Mouse (Mus musculus) embryo, embryonic 10 days (tissue): ENCODE data around the gene Ndufb8.

Experiments
- DNase-seq: peaks from one replicate; pipeline ENCODE4 v3.0.0-alpha.2; 2015; ENCODE audit warnings: low spot score

Gene Ndufb8

DNA sequence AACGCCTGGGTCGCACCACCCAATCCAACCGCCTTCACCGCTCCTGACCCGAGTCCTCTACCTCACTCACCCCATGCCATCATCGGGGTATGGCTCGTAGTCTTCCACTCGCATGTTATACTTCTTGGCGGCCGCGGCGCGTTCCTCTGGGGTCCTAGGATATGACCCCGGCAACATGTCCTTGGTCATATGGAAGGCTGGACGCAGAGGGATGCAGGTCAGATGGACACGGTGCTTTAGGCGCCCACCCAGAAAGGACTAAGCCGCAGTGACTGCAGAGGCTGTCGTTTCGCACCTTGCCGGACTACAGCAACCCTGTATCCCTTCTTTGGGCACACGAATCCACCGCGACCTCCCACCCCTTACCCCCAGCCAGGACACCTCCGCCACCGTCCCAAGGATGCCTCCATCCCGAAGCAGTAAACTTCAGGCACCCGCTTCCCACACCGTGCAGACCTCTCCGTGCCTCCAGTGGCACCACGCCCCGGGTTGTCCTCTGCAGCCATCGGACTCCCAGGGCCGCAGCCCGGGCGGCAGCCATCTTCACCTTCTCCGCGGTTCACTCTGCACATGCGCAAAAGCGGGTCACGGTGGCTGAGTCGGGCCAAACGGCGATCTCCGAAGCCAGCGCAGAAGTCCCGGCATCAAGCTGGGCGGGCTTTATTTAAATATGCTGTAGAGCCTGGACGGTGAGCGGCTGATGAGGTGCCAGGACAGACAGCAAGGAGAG is at the start of gene Ndufb8:
Gene Ndufb8, minus strand, starts transcription at position 580 of the 730 bp plus-strand sequence.
- DNase-seq: peak; percentile 97

DNA sequence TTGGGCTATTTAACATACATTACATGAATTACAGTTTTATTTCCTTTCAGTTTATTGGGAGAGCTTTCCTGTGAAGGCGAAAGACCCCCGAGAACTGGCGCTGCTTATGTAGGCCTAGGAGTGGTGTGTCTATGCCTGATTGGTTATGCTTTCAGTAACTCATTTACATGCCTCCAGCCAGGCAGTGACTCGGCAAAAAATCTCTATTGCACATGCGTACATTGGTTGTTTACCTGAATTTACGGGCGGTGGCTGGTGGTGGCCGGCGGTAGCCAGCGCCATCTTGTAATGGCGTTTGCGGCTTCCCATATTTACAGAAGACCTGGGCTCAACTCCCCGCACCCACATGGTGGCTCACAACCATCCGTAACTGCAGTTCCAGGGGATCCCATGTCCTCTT is 38.9 kb upstream of the Ndufb8 start:
- DNase-seq: no peak

DNA sequence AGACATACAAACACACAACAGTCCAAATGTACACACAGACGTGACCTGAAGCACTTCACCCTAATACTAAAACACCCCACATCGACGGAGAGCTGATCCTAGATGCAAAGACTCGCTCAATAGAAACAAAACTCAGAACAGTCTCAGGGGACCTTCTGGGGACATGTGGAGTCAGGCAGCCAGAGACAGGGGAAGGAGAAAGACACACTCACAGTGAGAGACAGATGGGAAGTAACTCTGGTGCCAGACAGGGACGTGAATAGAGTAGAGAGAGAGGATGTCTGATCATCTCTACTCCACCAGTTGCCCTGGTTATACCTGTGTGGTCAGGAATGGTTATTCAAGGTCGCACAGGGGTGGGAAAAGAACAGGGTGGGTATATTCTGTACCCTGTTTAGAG is 36.4 kb upstream of the Ndufb8 start:
- no peak for DNase-seq

DNA sequence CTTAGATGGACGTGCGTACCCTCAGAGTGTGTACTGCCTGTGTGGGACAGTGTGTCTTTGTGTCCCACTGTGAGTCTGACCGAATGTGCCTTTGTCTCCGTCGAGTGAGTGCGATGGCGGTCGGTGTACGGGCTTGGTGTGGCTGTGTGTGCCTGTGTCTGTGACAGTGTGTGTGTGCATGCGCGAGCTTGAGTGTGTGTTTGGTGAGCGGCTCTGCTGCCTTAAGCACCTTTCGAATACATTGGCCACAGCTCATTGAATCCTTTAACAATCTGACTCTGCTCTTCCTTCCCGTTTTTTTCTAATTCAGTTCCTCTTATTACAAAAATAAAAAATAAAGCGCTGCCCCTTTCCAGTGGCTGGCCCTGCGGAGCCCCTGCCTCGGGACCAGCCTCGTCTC is 35.8 kb upstream of the Ndufb8 start:
- DNase-seq: no peak

DNA sequence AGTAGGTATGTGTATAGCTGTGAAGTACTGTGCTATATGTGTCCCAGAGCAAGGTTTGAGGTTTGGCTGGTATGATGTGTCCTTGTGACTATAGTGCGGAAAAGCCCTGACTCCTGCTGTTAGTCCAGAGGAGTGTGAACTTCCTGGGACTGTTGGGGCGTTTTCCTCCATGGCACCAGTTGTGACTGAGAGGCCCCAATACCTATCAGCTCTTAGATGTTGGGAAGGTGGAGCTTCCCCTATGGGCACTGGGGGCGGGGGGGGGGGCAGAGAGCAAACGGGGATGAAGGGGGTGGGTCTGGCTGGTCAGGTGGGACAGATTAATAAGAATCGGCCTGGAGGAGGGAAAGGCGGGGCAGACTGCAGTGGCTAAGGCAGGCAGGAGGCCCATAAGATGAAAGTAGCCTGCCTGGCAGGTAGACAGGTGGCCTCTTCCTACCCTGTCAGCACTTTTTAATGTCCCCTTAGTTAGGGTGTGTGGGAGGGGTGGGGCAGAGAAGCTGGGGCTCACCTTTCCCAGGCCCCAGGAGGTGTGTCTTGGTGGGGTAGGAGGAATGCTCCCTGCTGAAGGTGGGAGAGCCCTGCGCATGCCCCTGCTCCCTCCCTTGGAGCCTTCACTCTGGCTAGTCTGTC is 34.5 kb upstream of the Ndufb8 start:
- DNase-seq: no peak

DNA sequence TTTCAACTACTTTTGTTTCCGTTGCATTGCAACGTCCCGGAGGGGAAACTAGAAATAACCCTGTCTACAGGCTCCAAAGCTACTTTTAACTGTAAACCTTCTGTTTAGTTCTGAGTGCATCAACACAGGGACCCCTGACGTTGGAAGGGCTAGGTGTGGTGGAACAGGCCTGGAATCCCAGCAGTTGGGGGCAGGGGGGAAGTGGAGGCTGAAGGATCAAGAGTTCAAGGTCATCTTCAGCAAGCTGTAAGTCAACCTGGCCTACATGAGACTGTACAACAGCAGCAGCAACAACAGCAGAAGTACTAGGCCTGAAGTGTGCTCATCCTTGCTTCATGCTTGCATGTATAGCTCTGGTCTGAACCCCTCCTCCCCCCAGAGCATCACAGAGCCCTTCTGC is 32.8 kb upstream of the Ndufb8 start:
- no peak for DNase-seq

DNA sequence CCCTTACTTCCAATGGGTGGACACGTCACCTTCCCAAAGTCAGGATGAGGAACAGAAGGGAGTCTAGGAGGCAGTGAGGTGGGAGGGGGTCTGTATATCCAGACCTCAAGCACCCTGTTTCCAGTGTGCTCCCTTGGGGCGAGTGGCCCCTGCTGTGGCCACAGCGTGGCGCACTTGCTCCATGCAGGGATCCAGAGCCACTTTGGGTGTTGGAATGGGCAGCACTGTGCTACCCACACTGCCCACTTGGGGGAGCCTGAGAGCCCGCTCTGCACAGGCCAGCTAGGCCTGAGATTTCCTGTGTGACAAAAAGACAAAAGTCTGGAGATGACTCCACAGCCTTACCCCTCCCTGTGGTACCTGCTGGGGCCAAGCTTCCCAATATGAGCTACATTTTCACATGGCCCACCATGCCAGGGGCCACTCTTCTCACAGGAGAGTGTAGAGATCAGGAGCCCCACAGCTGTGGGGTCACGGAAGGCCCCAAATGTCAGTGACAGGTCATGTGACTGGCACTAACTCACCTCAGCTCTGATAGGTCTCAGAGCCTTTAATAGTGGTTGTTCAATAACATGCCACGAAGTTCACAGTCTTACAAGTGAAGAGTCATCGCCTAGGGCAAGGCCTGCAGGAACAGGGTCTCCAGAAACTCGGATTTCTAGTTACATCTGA is 27.5 kb upstream of the Ndufb8 start:
- DNase-seq: peak; percentile 92

DNA sequence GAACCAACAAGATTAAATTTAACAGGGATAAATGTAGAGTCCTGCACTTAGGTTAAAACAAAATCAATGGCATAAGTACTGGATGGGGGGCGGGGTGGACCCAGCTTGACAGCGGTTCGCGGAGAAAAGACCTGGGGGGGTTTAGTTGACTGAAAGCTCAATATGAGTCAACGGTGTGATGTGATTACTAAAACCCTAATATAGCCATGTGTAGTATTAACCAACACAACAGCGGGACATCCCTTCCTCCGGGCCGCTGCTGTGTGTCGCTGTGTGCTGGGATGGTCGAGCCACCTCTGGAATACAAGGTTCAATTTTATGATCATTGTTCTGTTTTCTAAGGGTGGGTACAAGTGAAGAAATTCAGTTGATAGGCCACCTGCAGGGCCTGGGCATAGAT is 26.9 kb upstream of the Ndufb8 start:
- no peak for DNase-seq

DNA sequence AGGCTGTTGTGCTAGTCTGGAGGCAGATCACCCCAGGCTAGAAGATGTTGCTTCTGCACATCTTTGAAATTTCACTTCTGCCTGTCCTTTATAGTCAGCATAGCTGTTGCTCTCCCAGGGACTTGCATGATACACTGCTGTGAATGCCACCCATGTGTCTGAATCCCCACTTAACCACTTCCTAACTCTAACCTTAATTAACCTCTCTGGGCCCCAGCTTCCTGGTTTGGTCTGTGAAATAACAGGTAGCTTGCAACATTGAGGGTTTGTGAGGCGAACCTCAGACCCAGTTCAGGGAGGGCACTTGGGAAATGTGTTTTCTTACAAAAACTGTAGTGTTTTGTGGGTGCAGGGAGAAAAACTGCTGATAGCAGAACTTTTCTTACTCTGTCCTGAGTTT is 22.8 kb upstream of the Ndufb8 start:
- no peak for DNase-seq

DNA sequence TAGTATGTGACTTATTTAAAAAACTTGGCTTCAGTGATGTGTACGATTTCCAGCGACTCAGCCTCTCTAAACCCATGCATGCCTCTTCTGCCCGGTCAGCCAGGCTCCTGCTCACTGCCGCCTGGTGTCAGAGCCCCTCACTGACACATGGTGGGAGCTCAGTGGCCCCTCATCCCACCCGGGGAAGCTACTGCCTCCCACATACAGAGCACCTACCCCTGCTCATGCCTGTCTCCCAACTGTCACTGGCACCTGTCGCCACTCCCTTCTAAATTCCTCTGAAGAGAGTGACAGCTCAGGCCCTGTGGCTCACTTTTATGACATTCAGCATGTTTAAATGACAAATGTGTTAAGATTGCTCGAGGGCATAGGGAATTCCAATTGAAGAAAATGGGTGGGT is 21.0 kb upstream of the Ndufb8 start:
- DNase-seq: no peak

DNA sequence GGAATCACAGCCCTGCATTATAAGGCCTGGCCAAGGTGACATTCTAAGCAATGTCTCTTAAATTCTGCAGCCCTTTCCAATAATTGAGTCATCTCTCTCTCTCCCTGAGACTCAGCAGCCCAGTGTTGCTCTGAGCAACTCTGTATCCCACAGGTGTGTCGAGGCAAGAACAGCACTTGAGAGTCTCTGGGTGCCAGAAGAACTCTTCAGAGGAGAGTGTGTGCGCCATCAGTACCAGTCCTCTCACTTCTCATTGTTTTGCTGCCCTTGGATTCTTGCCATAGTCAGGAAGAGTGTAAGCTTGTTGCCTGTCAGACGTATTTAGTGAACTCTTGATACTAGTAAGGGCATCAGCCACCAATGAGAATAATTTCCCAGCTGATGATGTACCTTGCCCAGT is 12.5 kb upstream of the Ndufb8 start:
- DNase-seq: no peak

DNA sequence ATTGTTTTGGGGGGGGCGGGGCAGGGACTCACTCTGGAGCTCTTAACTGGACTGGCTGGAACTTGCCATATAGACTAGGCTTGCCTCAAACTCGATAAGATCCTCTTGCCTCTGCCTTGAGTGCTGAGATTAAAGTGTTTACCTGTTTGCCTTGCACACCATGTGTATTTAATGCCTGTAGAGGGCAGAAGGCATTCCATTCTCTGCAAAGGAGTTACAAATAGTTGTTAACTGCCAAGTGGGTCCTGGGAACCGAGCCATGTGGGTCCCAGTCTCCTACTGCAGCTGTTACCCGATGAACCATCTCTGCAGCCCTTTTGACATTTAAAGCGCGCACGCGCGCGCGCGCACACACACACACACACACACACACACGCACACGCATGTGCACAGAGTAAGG is 8.8 kb upstream of the Ndufb8 start:
- DNase-seq: no peak

DNA sequence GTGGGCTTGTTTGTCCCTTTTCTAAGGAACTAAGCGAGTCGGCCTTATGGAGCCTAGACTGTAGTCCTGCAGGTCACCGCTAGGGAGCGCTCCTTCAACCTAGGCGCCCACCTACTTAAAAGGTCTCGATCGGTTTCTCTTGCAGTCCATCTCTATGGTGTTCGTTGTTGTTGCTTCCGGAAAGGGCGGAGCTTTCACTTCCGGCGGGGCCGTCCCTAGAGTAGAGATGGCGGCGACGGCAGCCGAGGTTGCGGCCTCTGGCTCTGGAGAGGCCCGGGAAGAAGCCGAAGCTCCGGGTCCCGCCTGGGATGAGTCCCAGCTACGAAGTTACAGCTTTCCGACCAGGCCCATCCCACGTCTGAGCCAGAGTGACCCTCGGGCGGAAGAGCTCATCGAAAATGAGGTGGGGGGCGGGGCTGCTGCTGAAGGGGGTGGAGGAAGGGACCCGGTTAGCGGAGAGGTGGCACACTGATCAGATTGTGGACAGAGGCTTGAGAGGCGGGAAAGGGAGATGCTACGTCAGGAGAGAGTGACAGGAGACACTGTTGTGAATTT is 7.5 kb upstream of the Ndufb8 start, which contains the start of gene Hif1an:
Gene Hif1an, plus strand, starts transcription at position 199 of the 555 bp plus-strand sequence.
- DNase-seq: peak; percentile 98

DNA sequence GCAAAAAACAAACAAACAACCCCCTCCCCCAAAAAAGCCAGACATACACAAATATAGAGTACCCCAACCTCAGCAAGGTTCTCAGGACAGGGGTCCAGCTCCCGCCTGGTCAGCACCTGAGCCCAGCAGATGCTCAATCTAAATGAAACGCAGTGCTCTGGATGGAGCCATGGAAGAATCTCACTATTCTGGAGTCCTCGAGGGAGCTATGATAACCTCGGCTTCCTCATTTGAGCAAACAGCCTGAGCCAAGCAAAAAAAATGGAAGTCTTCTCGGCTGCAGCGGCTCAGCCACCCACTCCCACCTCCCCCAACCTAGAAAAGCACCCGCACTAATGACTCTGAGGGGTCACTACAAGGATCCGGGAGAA is 765 bp downstream of the Ndufb8 start:
- no peak for DNase-seq

DNA sequence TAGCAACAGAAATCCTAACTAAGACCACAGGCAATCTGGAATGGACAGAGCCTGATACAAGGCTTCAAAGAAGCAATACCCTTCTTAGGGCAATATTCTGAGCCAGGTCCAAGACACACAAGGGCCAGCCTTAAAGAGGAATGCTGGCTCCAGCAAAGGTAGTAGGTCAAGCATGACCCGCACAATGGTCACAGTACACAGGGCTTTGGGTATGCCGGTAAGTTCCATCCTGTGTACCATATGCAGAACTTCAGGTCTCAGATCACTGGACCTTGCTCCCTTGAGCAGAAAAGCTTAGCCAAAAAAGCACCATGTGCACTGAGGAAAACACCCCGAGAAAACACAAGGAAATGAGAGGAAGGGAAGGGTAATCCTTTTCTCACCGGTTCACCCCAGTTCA is 2.0 kb downstream of the Ndufb8 start:
- DNase-seq: no peak

DNA sequence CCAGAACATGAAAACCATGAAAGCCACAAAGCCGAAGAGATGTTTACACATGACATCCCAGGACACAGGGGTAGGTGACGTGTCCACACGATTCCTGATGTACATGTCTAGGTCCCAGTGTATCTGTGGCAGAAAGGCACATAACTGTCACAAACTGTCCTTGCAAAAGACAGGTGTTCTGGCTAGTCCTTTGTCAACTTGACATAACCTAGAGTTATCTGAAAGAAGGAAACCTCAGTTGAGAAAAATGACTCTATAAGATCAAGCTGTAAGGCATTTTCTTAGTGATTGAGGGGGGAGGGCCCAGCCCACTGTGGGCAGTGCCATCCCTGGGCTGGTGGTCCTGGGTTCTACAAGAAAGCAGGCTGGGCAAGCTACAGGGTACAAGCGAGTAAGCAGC is 2.5 kb downstream of the Ndufb8 start, which contains the start of gene Gm20538:
Gene Gm20538, minus strand, starts transcription at position 101 of the 400 bp plus-strand sequence.
- no peak for DNase-seq

DNA sequence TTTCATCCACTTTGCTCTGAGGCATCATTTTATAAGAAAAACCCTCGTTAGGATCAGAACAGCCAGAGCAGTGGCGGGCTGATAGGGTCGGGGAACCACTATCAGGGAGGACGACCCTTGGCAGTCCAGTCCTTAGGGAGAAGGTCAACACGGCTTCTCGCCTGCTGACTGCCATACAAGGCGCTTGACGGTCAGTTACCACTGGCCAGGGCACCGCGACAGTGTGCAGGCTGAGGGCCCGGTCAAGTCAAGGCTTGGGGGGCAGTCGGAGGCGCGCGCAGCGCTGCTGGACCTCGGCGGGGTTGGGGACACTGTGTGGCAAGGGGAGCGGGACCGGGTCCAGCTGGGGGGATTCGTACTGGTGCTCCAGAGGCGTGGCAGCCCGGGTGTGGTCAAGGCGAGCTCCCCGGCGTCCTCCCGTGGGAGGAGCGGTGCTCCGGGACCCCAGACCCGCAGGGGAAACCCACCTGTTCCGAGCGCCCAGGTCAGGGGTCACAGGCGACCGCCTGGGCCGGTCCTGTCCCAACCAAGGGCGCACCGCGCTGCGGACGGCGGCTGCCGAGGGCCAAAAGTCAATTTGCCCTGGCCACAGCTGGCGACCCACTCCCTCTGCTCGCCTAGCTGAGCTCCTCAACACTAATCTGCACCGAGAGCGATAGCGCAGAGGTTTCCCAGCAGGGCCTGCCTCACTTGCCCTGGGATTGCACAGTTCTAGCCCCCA is 9.8 kb downstream of the Ndufb8 start, which contains the start of gene Sec31b:
Gene Sec31b, minus strand, starts transcription at position 544 of the 721 bp plus-strand sequence.
- peak; percentile 74 for DNase-seq

DNA sequence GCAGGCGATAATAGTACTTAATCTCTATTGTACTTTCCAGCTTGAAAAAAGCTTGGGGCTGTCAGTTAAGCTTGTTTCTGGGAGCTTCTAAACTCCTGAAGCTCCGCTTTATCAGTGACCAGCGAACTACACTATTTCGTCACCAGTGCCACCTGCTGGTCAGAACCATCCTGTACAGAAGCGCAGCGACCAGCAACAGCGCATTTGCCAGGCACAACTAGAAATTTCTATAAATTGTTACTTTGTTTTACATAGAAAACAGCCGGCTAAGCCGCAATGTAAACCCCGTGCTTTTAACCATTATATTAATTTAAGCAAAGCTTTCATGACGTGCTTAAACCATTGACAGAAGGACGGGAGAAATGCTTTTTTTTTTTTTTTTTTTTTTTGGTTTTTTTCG is 10.5 kb downstream of the Ndufb8 start:
- peak; percentile 96 for DNase-seq

DNA sequence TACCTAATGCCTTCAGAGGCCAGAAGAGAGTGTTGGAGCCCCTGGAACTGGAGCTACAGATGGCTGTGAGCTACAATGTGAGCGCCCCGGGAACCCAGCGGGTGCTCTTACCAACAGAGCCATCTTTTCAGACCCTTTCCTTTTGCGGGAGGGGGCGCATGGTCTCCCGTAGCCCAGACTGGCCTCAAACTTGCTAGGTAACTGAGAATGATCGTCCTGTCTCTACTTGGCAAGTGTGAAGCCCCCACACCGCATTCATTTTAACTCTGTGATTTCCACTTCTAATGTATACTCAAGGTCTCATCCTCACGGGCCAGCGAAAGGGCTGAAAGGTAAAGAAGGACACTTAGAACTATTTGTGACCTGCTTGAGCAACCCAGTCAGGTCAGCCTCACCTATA is 10.9 kb downstream of the Ndufb8 start:
- DNase-seq: no peak

DNA sequence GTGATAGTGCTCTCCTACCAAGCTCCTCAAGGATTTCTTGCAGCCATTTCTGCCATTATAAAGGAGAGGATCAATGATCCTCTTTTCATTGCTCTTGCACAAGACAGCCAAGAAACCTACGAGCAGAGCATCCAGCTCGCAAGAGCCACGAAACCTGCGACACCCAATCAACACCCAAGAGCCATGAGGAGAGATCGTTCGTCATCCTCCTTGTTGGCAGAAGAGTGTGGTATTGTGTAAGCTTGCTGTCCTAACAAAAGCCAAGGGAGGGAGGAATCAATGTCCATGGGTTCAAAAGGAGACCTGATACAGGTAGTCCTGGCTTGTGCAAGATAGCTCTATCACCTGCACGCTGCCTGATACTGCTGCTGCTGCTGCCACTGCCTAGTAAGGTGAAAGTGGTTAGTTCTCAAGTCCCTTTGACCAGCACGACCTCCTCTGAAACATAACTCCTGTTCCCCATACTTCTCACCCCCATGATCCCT is 12.5 kb downstream of the Ndufb8 start:
- DNase-seq: no peak

DNA sequence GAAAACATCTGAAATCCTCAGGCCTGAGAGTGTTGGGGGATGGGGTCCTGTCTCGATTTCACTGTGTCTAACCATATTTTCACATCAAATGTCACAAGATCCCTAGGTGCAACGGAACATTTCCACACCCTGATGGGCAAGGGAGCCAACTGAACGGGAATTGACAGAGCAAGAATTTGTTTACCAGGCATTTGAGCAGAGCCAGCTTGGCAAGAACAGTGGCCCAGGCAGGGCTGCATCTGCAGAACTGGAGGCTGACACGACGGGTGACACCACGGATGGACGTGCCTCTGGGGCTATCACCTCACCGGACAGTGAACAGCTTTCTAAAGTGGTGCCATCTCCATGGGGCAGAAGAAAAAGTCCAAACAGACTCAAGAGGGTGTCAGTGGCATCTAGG is 17.8 kb downstream of the Ndufb8 start:
- DNase-seq: no peak

DNA sequence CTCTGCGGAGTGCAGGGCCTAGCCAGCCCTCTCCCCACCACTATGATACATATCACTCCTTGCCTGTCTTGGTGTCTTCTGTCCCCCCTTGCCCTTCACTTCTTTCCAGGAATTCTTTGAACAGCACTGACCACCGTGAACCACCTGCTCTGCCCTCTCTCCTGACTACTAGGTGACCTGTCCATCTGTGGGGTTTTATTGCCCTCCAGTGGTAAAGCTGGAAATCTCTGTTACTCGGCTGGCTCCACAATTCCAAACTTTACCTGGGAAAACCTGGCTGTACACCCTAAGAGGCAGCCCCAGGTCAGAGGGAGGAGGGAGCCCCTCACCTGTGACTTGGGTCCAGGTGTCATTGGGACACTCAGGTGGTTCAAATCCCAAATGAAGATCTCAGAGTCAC is 19.9 kb downstream of the Ndufb8 start:
- peak; percentile 57 for DNase-seq
